Mouse (Mus musculus): ENCODE data around the gene Senp6.

- TF ChIP-seq CTCF (IDR thresholded peaks at IDR 0.05; ENCODE audit: insufficient read depth, low read depth, low read length) (no peak), POLR2A (IDR thresholded peaks at IDR 0.05; ENCODE audit: insufficient read depth, low read depth, low read length) (no peak)
These were observed 13.8 kb upstream of the Senp6 start for GRCm38 (mm10) chr9:80052951-80053350.

Data from olfactory bulb, adult 2 months (tissue).